Mouse (Mus musculus) forebrain, embryonic 14.5 days (tissue): ENCODE measurements around the gene C1galt1c1. TPM values are rescaled to one million over a fixed set of nuclear protein-coding genes. Genes with fewer than 3 reads are reported as not detected.

Experiments used
- ATAC-seq: fragments of 200-750 bp; cut with Nextera tagmentation; 2 replicates; pipeline ENCODE4 v1.8.0; 2017; ENCODE audit warnings: mild to moderate bottlenecking, moderate library complexity
- DNase-seq: peaks from one replicate; pipeline ENCODE4 v3.0.0-alpha.2; 2015; ENCODE audit warnings: low spot score
- H3K27ac ChIP-seq: fragments of 300-500 bp; sonication (generic); 2 replicates; pipeline ENCODE4 v1.5.1; 2014; ENCODE audit warnings: low read depth, mild to moderate bottlenecking, control low read depth, low read length, moderate library complexity
- H3K27me3 ChIP-seq: fragments of 300-500 bp; sonication (generic); replicated peaks from 2 replicates; pipeline ENCODE4 v1.6.1; 2014; ENCODE audit warnings: low read length, control low read depth, mixed read lengths; ENCODE audit not compliant: control insufficient read depth, insufficient read depth
- H3K36me3 ChIP-seq: fragments of 300-500 bp; sonication (generic); 2 replicates; pipeline ENCODE4 v1.6.1; 2014; ENCODE audit warnings: low read length, control low read depth; ENCODE audit not compliant: control insufficient read depth, insufficient read depth
- H3K4me1 ChIP-seq: fragments of 300-500 bp; sonication (generic); 2 replicates; pipeline ENCODE4 v1.6.1; 2014; ENCODE audit warnings: antibody characterized with exemption, low read length, control low read depth; ENCODE audit not compliant: control insufficient read depth, insufficient read depth
- H3K4me2 ChIP-seq: fragments of 300-500 bp; sonication (generic); 2 replicates; pipeline ENCODE4 v1.6.1; 2014; ENCODE audit warnings: mild to moderate bottlenecking, control low read depth, low read length
- H3K4me3 ChIP-seq: fragments of 300-500 bp; sonication (generic); 2 replicates; pipeline ENCODE4 v1.5.1; 2014; ENCODE audit warnings: low read depth, low read length, control low read depth
- H3K9ac ChIP-seq: fragments of 300-500 bp; sonication (generic); 2 replicates; pipeline ENCODE4 v1.6.1; 2014; ENCODE audit warnings: mild to moderate bottlenecking, low read length, control low read depth, moderate library complexity
- H3K9me3 ChIP-seq: fragments of 300-500 bp; sonication (generic); replicated peaks from 2 replicates; pipeline ENCODE4 v1.6.1; 2016; ENCODE audit warnings: low read length, control low read depth, mixed read lengths; ENCODE audit not compliant: control insufficient read depth
- WGBS: fragments of 180-500 bp; shearing (Covaris S2); extraction: QIAGEN DNeasy Blood & Tissue Kit; methylation state at CpG from one replicate; pipeline ENCODE4 v1.1.7; 2014; 5-methylcytosine and 5-hydroxymethylcytosine counted together
- polyA plus RNA-seq: library from polyadenylated mRNA; unstranded; fragments of >200 nt; fragmentation: Nextera tagmentation; extraction: Ambion mirVana; gene quantifications from 2 replicates; pipeline ENCODE4 v1.2.1, GENCODE M21; 2014

Gene C1galt1c1
- polyA plus RNA-seq, 1 experiment from 2014 or later: 28.5 TPM

GRCm38 (mm10) chrX:38581140-38581539 is 53.7 kb downstream of the C1galt1c1 start:
- no peaks in the 10 kb centered on the region for H3K36me3 ChIP-seq
- ATAC-seq: no peak
- H3K4me3 ChIP-seq: no peak overlapping the region
- DNase-seq: no peak
- H3K4me2 ChIP-seq: no peak overlapping the region
- H3K9me3 ChIP-seq: no peaks in the 10 kb centered on the region
- no peak overlapping the region for H3K27ac ChIP-seq
- no peak overlapping the region for H3K9ac ChIP-seq
- H3K4me1 ChIP-seq: no peaks in the 10 kb centered on the region
- WGBS: 100% methylated on average over 1 of the region's 1 CpGs
- H3K27me3 ChIP-seq: no peaks in the 10 kb centered on the region

Other genes with a start within 250 kb of the C1galt1c1 start
- gene Lamp2, start 178.6 kb downstream of the C1galt1c1 start, polyA plus RNA-seq: 65.7 and 68.6 TPM in 2 replicates
- 24.1 and 24.6 TPM in 2 replicates for gene Cul4b, start 58.9 kb downstream of the C1galt1c1 start, polyA plus RNA-seq
- 160 and 162 TPM in 2 replicates for gene Mcts1, start 34.5 kb downstream of the C1galt1c1 start, polyA plus RNA-seq
- 0.25 TPM in 1 of 2 replicates, not detected in the other for gene 6030498E09Rik, start 137.6 kb upstream of the C1galt1c1 start, polyA plus RNA-seq